Mouse (Mus musculus) erythroblast, embryonic 14.5 days (primary cell): ENCODE data around the gene Zfp385a.

Source experiments
- GATA1 ChIP-seq: IDR thresholded peaks from 2 replicates; pipeline ENCODE4 v1.6.1; 2012; ENCODE audit warnings: low read length, inconsistent platforms, mixed read lengths
- TAL1 ChIP-seq: IDR thresholded peaks from 3 replicates; pipeline ENCODE4 v1.6.1; 2012; ENCODE audit warnings: low read length, inconsistent platforms, mixed read lengths

DNA sequence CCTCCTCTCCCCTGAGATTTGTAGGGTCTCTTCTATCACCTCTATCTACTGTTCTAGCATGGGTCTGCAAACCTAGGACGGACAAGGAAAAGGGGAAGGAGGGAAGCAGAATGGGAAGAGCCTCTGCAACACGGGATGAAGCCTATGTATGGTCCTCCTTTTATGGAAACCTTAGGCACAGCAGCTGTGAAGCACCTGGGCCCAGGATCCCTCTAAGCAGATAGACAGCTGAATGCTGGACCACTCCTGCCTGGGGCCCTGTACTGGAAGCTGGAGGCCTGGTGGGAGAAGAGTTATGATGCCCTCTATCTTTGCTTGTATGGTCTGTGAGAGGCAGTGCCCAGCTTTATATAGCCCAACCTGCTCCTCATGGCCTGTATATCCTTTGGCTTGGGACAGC, 39.3 kb downstream of the Zfp385a start:
- TF ChIP-seq TAL1 (no peak), GATA1 (no peak)
